Mouse (Mus musculus): ENCODE data around the gene Nf1. TPM values are rescaled to one million over a fixed set of nuclear protein-coding genes. Genes with fewer than 3 reads are reported as not detected.
A peak's percentile ranks its signal among the peaks of the same experiment; 100 is the strongest.

Gene Nf1
- polyA plus RNA-seq, 1 experiment from 2014 or later: 9.6 TPM

GRCm38 (mm10) chr11:79338621-79339020 lies 872 bp upstream of the Nf1 start:
- H3K27ac ChIP-seq (ENCODE audit: low read depth, low read length): peak overlapping the region; percentile 87; the same call in 1 of the 2 replicates
- no peaks in the 10 kb centered on the region; the same call in 1 of the 2 replicates for H3K36me3 ChIP-seq (ENCODE audit: control insufficient read depth, insufficient read depth, low read length)
- peak overlapping the region; percentile 93 for H3K4me3 ChIP-seq (ENCODE audit: low read depth, low read length)
- 45% methylated on average over 4 of the region's 4 CpGs for WGBS (ENCODE audit: insufficient replicate concordance)
- ATAC-seq (replicated peaks; ENCODE audit: insufficient number of reproducible peaks, low FRiP score, low TSS enrichment): no peak
- peaks cover 22% of the 10 kb centered on the region for H3K4me1 ChIP-seq (ENCODE audit: control insufficient read depth, insufficient read depth, low read length)
- peak overlapping the region; percentile 71 for H3K4me2 ChIP-seq
- H3K9ac ChIP-seq (ENCODE audit: low read depth, low read length): peak overlapping the region; percentile 91
- H3K27me3 ChIP-seq (ENCODE audit: control insufficient read depth, insufficient read depth, low read length): no peaks in the 10 kb centered on the region
- H3K9me3 ChIP-seq (replicated peaks; ENCODE audit: control insufficient read depth, low read length): no peaks in the 10 kb centered on the region; the same call in 1 of the 2 replicates

GRCm38 (mm10) chr11:79339808-79340781 lies 602 bp downstream of the Nf1 start:
- peak overlapping the region; percentile 87 for H3K27ac ChIP-seq (ENCODE audit: low read depth, low read length)
- WGBS (ENCODE audit: insufficient replicate concordance): 2% methylated on average over 39 of the region's 63 CpGs
- H3K4me1 ChIP-seq (ENCODE audit: control insufficient read depth, insufficient read depth, low read length): peaks cover 22% of the 10 kb centered on the region
- peak overlapping the region; percentile 91 for H3K9ac ChIP-seq (ENCODE audit: low read depth, low read length)
- H3K27me3 ChIP-seq (ENCODE audit: control insufficient read depth, insufficient read depth, low read length): no peaks in the 10 kb centered on the region
- H3K9me3 ChIP-seq (replicated peaks; ENCODE audit: control insufficient read depth, low read length): no peaks in the 10 kb centered on the region; the same call in 1 of the 2 replicates
- no peaks in the 10 kb centered on the region; the same call in 1 of the 2 replicates for H3K36me3 ChIP-seq (ENCODE audit: control insufficient read depth, insufficient read depth, low read length)
- ATAC-seq (replicated peaks; ENCODE audit: insufficient number of reproducible peaks, low FRiP score, low TSS enrichment): peak; percentile 67
- peak overlapping the region; percentile 71 for H3K4me2 ChIP-seq
- peak overlapping the region; percentile 93 for H3K4me3 ChIP-seq (ENCODE audit: low read depth, low read length)

GRCm38 (mm10) chr11:79356995-79357394 lies 17.5 kb downstream of the Nf1 start:
- no peak overlapping the region for H3K9ac ChIP-seq (ENCODE audit: low read depth, low read length)
- H3K4me3 ChIP-seq (ENCODE audit: low read depth, low read length): no peak overlapping the region
- H3K36me3 ChIP-seq (ENCODE audit: control insufficient read depth, insufficient read depth, low read length): no peaks in the 10 kb centered on the region
- 74% methylated on average over 3 of the region's 3 CpGs for WGBS (ENCODE audit: insufficient replicate concordance)
- H3K4me2 ChIP-seq: no peak overlapping the region
- H3K27ac ChIP-seq (ENCODE audit: low read depth, low read length): no peak overlapping the region
- H3K9me3 ChIP-seq (replicated peaks; ENCODE audit: control insufficient read depth, low read length): no peaks in the 10 kb centered on the region
- peaks cover 6% of the 10 kb centered on the region; the same call in 1 of the 2 replicates for H3K4me1 ChIP-seq (ENCODE audit: control insufficient read depth, insufficient read depth, low read length)
- no peak for ATAC-seq (replicated peaks; ENCODE audit: insufficient number of reproducible peaks, low FRiP score, low TSS enrichment)
- no peaks in the 10 kb centered on the region for H3K27me3 ChIP-seq (ENCODE audit: control insufficient read depth, insufficient read depth, low read length)

GRCm38 (mm10) chr11:79357397-79357796 lies 17.9 kb downstream of the Nf1 start:
- Histone ChIP-seq H3K9me3 (replicated peaks; ENCODE audit: control insufficient read depth, low read length) (no peaks in the 10 kb centered on the region), H3K36me3 (ENCODE audit: control insufficient read depth, insufficient read depth, low read length) (no peaks in the 10 kb centered on the region), H3K4me3 (ENCODE audit: low read depth, low read length) (no peak overlapping the region), H3K4me1 (ENCODE audit: control insufficient read depth, insufficient read depth, low read length) (peaks cover 6% of the 10 kb centered on the region; the same call in 1 of the 2 replicates), H3K4me2 (no peak overlapping the region), H3K9ac (ENCODE audit: low read depth, low read length) (no peak overlapping the region), H3K27ac (ENCODE audit: low read depth, low read length) (no peak overlapping the region), H3K27me3 (ENCODE audit: control insufficient read depth, insufficient read depth, low read length) (no peaks in the 10 kb centered on the region)
- ATAC-seq (replicated peaks; ENCODE audit: insufficient number of reproducible peaks, low FRiP score, low TSS enrichment): no peak; the same call in 1 of the 2 replicates
- 100% methylated on average over 1 of the region's 1 CpGs for WGBS (ENCODE audit: insufficient replicate concordance)

DNA sequence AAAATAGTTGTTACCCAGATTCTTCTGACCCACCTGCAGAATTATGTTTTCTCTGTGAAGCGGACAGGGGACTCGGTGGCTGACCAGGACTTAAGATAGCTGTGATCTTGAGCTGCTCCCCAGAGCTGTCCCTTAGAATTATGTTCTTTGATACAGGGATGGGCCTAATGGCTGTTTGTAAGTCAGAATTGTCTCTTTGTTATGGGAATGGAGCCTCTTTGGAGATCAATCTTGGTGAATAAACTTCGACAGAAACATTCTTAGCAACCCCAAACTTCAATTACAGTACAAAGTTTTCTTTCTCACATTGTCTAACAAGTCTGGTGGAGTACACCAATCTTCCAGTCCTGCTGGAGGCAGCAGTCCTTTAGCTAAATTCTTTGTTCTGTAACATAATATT lies 25.5 kb downstream of the Nf1 start:
- Histone ChIP-seq H3K36me3 (ENCODE audit: control insufficient read depth, insufficient read depth, low read length) (no peaks in the 10 kb centered on the region), H3K9ac (ENCODE audit: low read depth, low read length) (no peak overlapping the region), H3K4me2 (no peak overlapping the region), H3K27ac (ENCODE audit: low read depth, low read length) (no peak overlapping the region), H3K27me3 (ENCODE audit: control insufficient read depth, insufficient read depth, low read length) (no peaks in the 10 kb centered on the region), H3K4me3 (ENCODE audit: low read depth, low read length) (no peak overlapping the region), H3K9me3 (replicated peaks; ENCODE audit: control insufficient read depth, low read length) (no peaks in the 10 kb centered on the region), H3K4me1 (ENCODE audit: control insufficient read depth, insufficient read depth, low read length) (peaks cover 22% of the 10 kb centered on the region)
- 84% methylated on average over 3 of the region's 3 CpGs for WGBS (ENCODE audit: insufficient replicate concordance)
- no peak for ATAC-seq (replicated peaks; ENCODE audit: insufficient number of reproducible peaks, low FRiP score, low TSS enrichment)

- WGBS (ENCODE audit: insufficient replicate concordance): 44% methylated on average over 8 of the region's 8 CpGs
- Histone ChIP-seq H3K4me3 (ENCODE audit: low read depth, low read length) (no peak overlapping the region), H3K9me3 (replicated peaks; ENCODE audit: control insufficient read depth, low read length) (no peaks in the 10 kb centered on the region), H3K4me2 (no peak overlapping the region), H3K27ac (ENCODE audit: low read depth, low read length) (no peak overlapping the region), H3K9ac (ENCODE audit: low read depth, low read length) (no peak overlapping the region), H3K36me3 (ENCODE audit: control insufficient read depth, insufficient read depth, low read length) (no peaks in the 10 kb centered on the region), H3K27me3 (ENCODE audit: control insufficient read depth, insufficient read depth, low read length) (no peaks in the 10 kb centered on the region), H3K4me1 (ENCODE audit: control insufficient read depth, insufficient read depth, low read length) (peaks cover 22% of the 10 kb centered on the region)
- no peak for ATAC-seq (replicated peaks; ENCODE audit: insufficient number of reproducible peaks, low FRiP score, low TSS enrichment)
Measured at GRCm38 (mm10) chr11:79366284-79366683, 26.8 kb downstream of the Nf1 start.

DNA sequence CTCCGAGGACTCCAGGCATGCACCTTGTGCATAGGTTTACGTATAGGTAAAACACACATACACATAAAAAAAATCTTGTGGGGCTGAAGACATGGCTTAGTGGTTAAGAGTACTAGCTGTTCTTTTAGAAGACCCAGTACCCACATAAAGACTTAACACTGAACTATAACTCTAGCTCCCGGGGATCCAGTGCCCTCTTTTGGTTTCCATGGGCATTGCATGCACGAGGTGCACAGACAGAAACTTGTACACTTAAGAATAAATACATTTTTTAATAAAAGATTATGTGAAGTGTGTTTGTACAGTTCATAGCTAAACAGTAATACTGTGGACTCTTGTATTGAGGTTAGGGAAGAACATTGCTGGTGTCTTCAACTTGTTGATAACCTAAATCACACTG lies 33.5 kb downstream of the Nf1 start:
- 82% methylated on average over 4 of the region's 4 CpGs for WGBS (ENCODE audit: insufficient replicate concordance)
- peaks cover 1% of the 10 kb centered on the region for H3K4me1 ChIP-seq (ENCODE audit: control insufficient read depth, insufficient read depth, low read length)
- no peak overlapping the region for H3K4me2 ChIP-seq
- ATAC-seq (replicated peaks; ENCODE audit: insufficient number of reproducible peaks, low FRiP score, low TSS enrichment): no peak
- no peak overlapping the region for H3K9ac ChIP-seq (ENCODE audit: low read depth, low read length)
- no peak overlapping the region for H3K4me3 ChIP-seq (ENCODE audit: low read depth, low read length)
- no peak overlapping the region for H3K27ac ChIP-seq (ENCODE audit: low read depth, low read length)
- H3K36me3 ChIP-seq (ENCODE audit: control insufficient read depth, insufficient read depth, low read length): no peaks in the 10 kb centered on the region
- no peaks in the 10 kb centered on the region for H3K9me3 ChIP-seq (replicated peaks; ENCODE audit: control insufficient read depth, low read length)
- H3K27me3 ChIP-seq (ENCODE audit: control insufficient read depth, insufficient read depth, low read length): no peaks in the 10 kb centered on the region

- Histone ChIP-seq H3K4me3 (ENCODE audit: low read depth, low read length) (no peak overlapping the region), H3K4me1 (ENCODE audit: control insufficient read depth, insufficient read depth, low read length) (no peaks in the 10 kb centered on the region), H3K9ac (ENCODE audit: low read depth, low read length) (no peak overlapping the region), H3K27ac (ENCODE audit: low read depth, low read length) (no peak overlapping the region), H3K27me3 (ENCODE audit: control insufficient read depth, insufficient read depth, low read length) (no peaks in the 10 kb centered on the region), H3K4me2 (no peak overlapping the region), H3K36me3 (ENCODE audit: control insufficient read depth, insufficient read depth, low read length) (no peaks in the 10 kb centered on the region; the same call in 1 of the 2 replicates), H3K9me3 (replicated peaks; ENCODE audit: control insufficient read depth, low read length) (no peaks in the 10 kb centered on the region)
- ATAC-seq (replicated peaks; ENCODE audit: insufficient number of reproducible peaks, low FRiP score, low TSS enrichment): no peak
- WGBS (ENCODE audit: insufficient replicate concordance): 54% methylated on average over 3 of the region's 3 CpGs
Measured at GRCm38 (mm10) chr11:79398336-79398735, 58.8 kb downstream of the Nf1 start.

All from heart, embryonic 11.5 days (tissue).